Mouse (Mus musculus): ENCODE results near the gene Hagh. TPM values are rescaled to one million over a fixed set of nuclear protein-coding genes. Genes with fewer than 3 reads are reported as not detected.

The Hagh gene
- polyA plus RNA-seq, 1 experiment = 636 TPM

- Histone ChIP-seq H3K36me3 (ENCODE audit: control insufficient read depth, insufficient read depth, low read length) (no peaks in the 10 kb centered on the region), H3K27me3 (replicated peaks; ENCODE audit: control insufficient read depth, insufficient read depth, low read length) (no peaks in the 10 kb centered on the region), H3K4me1 (ENCODE audit: control insufficient read depth, insufficient read depth, low read length) (peaks cover 19% of the 10 kb centered on the region; the same call in 1 of the 2 replicates), H3K27ac (ENCODE audit: insufficient read depth, low read depth, low read length) (no peak overlapping the region), H3K4me3 (ENCODE audit: insufficient read depth, low read depth, low read length) (peak overlapping the region; percentile 74)
- WGBS = 22% methylated on average over 22 of the region's 22 CpGs
- TF ChIP-seq CTCF (conservative IDR thresholded peaks at IDR 0.05; ENCODE audit: insufficient read depth, insufficient read length, low read depth, low read length) = no peak
- TF ChIP-seq POLR2A (IDR thresholded peaks at IDR 0.05; ENCODE audit: low read depth, low read length) = no peak
- DNase-seq = no peak
Measured at GRCm38 (mm10) chr17:24885356-24886133, 45.6 kb downstream of the Hagh start.

DNA sequence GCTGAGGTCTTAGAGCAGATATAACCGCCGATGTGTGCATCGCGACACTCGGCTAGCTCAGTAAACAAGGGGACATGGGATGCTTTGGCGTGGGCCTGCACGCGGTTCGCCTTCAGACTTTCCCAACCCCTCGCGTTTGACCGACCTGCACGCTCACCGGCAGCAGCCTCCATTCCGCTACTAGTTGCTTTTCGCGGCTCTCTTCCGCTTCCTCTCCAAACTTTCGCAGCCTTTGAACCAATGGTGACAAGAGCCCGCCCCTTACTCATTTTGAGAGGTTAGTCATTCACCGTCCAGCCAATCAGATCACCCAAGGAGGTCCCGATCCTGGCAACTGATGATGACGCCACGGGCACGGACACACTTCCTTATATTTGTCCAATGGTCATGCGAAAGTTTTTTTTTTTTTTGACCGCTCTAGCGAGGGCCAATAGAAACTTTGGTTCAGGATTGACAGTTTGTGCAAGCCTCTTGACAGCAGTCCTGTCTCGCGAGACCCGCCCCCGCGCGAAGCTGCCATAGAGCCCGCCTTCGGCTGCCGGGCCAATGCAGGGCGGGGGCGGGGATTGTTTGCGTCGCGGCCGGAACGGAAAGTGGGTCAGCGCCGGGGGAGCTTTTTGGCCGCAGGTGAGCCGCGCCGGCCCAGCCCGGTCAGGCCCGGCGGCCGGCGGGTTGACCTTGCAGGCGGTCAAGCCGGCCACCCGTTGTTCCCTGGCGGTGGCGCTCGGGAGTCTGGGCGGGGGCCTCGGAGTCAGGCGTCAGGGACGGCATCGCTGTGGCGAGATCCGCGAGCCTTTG lies 46.4 kb downstream of the Hagh start, which contains the start of the genes Nubp2 and Spsb3:
Nubp2 (minus strand) TSS at position 216 of the 798 bp plus-strand sequence.
Spsb3 (plus strand) TSS at position 510 of the 798 bp plus-strand sequence.
- peaks cover 19% of the 10 kb centered on the region; the same call in 1 of the 2 replicates for H3K4me1 ChIP-seq (ENCODE audit: control insufficient read depth, insufficient read depth, low read length)
- H3K36me3 ChIP-seq (ENCODE audit: control insufficient read depth, insufficient read depth, low read length) = no peaks in the 10 kb centered on the region; the same call in none of the 2 replicates
- H3K27me3 ChIP-seq (replicated peaks; ENCODE audit: control insufficient read depth, insufficient read depth, low read length) = no peaks in the 10 kb centered on the region
- peak; percentile 100 for DNase-seq
- H3K4me3 ChIP-seq (ENCODE audit: insufficient read depth, low read depth, low read length) = peak within 1 kb of the TSS; percentile 74
- under 1% methylated on average over 69 of the region's 69 CpGs for WGBS
- peak within 1 kb of the TSS; percentile 89 for H3K27ac ChIP-seq (ENCODE audit: insufficient read depth, low read depth, low read length)
- no peak for TF ChIP-seq POLR2A (IDR thresholded peaks at IDR 0.05; ENCODE audit: low read depth, low read length)
- peak; percentile 24; the same call in 1 of the 2 replicates for TF ChIP-seq CTCF (conservative IDR thresholded peaks at IDR 0.05; ENCODE audit: insufficient read depth, insufficient read length, low read depth, low read length)

- WGBS = under 1% methylated on average over 18 of the region's 18 CpGs
- Histone ChIP-seq H3K27ac (ENCODE audit: insufficient read depth, low read depth, low read length) (peak overlapping the region; percentile 89), H3K4me1 (ENCODE audit: control insufficient read depth, insufficient read depth, low read length) (peaks cover 14% of the 10 kb centered on the region; the same call in 1 of the 2 replicates), H3K36me3 (ENCODE audit: control insufficient read depth, insufficient read depth, low read length) (no peaks in the 10 kb centered on the region; the same call in none of the 2 replicates), H3K4me3 (ENCODE audit: insufficient read depth, low read depth, low read length) (peak overlapping the region; percentile 73), H3K27me3 (replicated peaks; ENCODE audit: control insufficient read depth, insufficient read depth, low read length) (no peaks in the 10 kb centered on the region)
- TF ChIP-seq CTCF (conservative IDR thresholded peaks at IDR 0.05; ENCODE audit: insufficient read depth, insufficient read length, low read depth, low read length) = no peak
- TF ChIP-seq POLR2A (IDR thresholded peaks at IDR 0.05; ENCODE audit: low read depth, low read length) = no peak
- DNase-seq = no peak
Measured at GRCm38 (mm10) chr17:24886932-24887271, 47.0 kb downstream of the Hagh start.

GRCm38 (mm10) chr17:24887291-24888080 lies 47.5 kb downstream of the Hagh start:
- 47% methylated on average over 18 of the region's 18 CpGs for WGBS
- Histone ChIP-seq H3K4me1 (ENCODE audit: control insufficient read depth, insufficient read depth, low read length) (peaks cover 11% of the 10 kb centered on the region; the same call in 1 of the 2 replicates), H3K27me3 (replicated peaks; ENCODE audit: control insufficient read depth, insufficient read depth, low read length) (no peaks in the 10 kb centered on the region), H3K36me3 (ENCODE audit: control insufficient read depth, insufficient read depth, low read length) (no peaks in the 10 kb centered on the region; the same call in none of the 2 replicates), H3K4me3 (ENCODE audit: insufficient read depth, low read depth, low read length) (peak overlapping the region; percentile 73), H3K27ac (ENCODE audit: insufficient read depth, low read depth, low read length) (peak overlapping the region; percentile 89)
- DNase-seq = no peak
- TF ChIP-seq POLR2A (IDR thresholded peaks at IDR 0.05; ENCODE audit: low read depth, low read length) = no peak
- TF ChIP-seq CTCF (conservative IDR thresholded peaks at IDR 0.05; ENCODE audit: insufficient read depth, insufficient read length, low read depth, low read length) = no peak

GRCm38 (mm10) chr17:24888862-24889261 lies 48.9 kb downstream of the Hagh start:
- no peak for DNase-seq
- H3K27ac ChIP-seq (ENCODE audit: insufficient read depth, low read depth, low read length) = no peak overlapping the region
- H3K4me1 ChIP-seq (ENCODE audit: control insufficient read depth, insufficient read depth, low read length) = peaks cover 11% of the 10 kb centered on the region; the same call in 1 of the 2 replicates
- no peaks in the 10 kb centered on the region; the same call in none of the 2 replicates for H3K36me3 ChIP-seq (ENCODE audit: control insufficient read depth, insufficient read depth, low read length)
- no peak overlapping the region for H3K4me3 ChIP-seq (ENCODE audit: insufficient read depth, low read depth, low read length)
- no peaks in the 10 kb centered on the region for H3K27me3 ChIP-seq (replicated peaks; ENCODE audit: control insufficient read depth, insufficient read depth, low read length)
- WGBS = 86% methylated on average over 3 of the region's 3 CpGs
- TF ChIP-seq POLR2A (IDR thresholded peaks at IDR 0.05; ENCODE audit: low read depth, low read length) = peak; percentile 57
- TF ChIP-seq CTCF (conservative IDR thresholded peaks at IDR 0.05; ENCODE audit: insufficient read depth, insufficient read length, low read depth, low read length) = no peak

Measured in kidney, adult 2 months (tissue).